18 mouse cellular contexts compared by ENCODE assay signal in the genomic region with DNA sequence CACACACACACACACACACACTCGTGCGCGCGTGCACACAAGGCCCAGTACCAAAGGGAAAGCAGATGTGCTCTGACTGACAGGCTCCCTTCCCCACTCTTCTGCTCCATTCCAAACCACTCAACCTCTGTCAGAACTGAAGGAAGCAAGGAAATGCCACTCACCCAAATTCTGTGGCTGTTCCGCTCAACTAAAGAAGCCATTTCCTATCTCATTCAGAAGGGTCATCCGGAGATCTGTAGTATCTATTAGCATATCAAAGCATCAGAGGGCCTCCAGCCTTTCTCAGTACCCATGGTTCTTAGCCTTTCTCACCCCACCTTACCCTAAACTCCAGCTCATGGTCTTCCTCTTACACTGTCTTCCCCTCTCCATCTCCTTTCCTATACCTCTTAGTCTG.
"Had no signal": no experiment of that assay in that cellular context is flagged by ENCODE, and none has a peak within 500 bp of the region (broad histone marks: within the 10 kb centered on the region; RNA-seq: fewer than 3 reads in every experiment).

No protein-coding gene starts in this region.

- H3K4me1 ChIP-seq: lung, embryonic 15.5 days; midbrain, embryonic 13.5 days; midbrain, embryonic 15.5 days had no signal

- H3K4me2 ChIP-seq: lung, embryonic 15.5 days; midbrain, embryonic 11.5 days; midbrain, embryonic 13.5 days; midbrain, embryonic 15.5 days; neural tube, embryonic 12.5 days had no signal

- DNase-seq: lung, adult 2 months; lung, postnatal 14 days; lung, postnatal 4 days; retina, postnatal 1 day; right cerebral cortex, adult 18-20 months; right cerebral cortex, postnatal 25 days; right cerebral cortex, postnatal 4 days; spleen, adult 18-20 months; thymus, adult 18-20 months; thymus, postnatal 25 days; thymus, postnatal 4 days had no signal

- H3K27me3 ChIP-seq: midbrain, embryonic 15.5 days; neural tube, embryonic 12.5 days had no signal

- H3K9ac ChIP-seq: lung, embryonic 15.5 days; midbrain, embryonic 13.5 days; midbrain, embryonic 15.5 days; neural tube, embryonic 12.5 days had no signal

- H3K27ac ChIP-seq: lung, embryonic 15.5 days; midbrain, embryonic 13.5 days; midbrain, embryonic 15.5 days; neural tube, embryonic 12.5 days had no signal

- H3K9me3 ChIP-seq: lung, embryonic 15.5 days; midbrain, embryonic 13.5 days; midbrain, embryonic 15.5 days; neural tube, embryonic 12.5 days had no signal

- ATAC-seq: lung, postnatal 0 days; midbrain, embryonic 13.5 days; midbrain, embryonic 15.5 days had no signal

- H3K36me3 ChIP-seq: lung, embryonic 15.5 days; midbrain, embryonic 13.5 days; midbrain, embryonic 15.5 days; neural tube, embryonic 12.5 days had no signal

- H3K4me3 ChIP-seq: lung, embryonic 15.5 days; megakaryocyte, embryonic 14.5 days; midbrain, embryonic 13.5 days; midbrain, embryonic 15.5 days; neural tube, embryonic 12.5 days had no signal
